Mouse (Mus musculus) cerebral cortex, adult 2 months (tissue): ENCODE measurements around the gene Xylt1.

Source experiments
- WGBS: fragments of 180-500 bp; shearing (Covaris S2); methylation state at CpG from one replicate; pipeline ENCODE4 v1.1.7; 2018; 5-methylcytosine and 5-hydroxymethylcytosine counted together

The Xylt1 gene

DNA sequence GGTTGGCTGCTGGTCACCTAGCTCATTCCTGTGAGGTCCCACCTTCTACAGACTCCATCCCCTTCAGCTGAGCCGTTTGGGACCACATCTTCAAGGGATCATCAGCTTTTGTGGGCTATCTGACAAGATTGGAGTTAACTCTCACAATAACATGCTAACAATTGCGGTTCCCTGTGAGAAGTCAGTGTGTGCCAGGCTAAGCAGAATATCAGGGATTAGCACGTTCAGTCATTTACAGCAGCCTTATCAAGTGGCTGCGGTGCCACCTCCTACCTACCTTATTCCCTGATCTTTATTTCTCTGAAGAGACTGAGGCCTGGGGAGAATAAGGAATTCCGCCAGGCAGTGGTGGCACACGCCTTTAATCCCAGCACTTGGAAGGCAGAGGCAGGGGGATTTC is 13.6 kb downstream of the Xylt1 start:
- WGBS = 78% methylated on average over 6 of the region's 6 CpGs

GRCm38 (mm10) chr7:117395511-117395910 is 14.7 kb downstream of the Xylt1 start:
- 64% methylated on average over 6 of the region's 6 CpGs for WGBS

- WGBS = 96% methylated on average over 6 of the region's 6 CpGs
These were observed 17.1 kb downstream of the Xylt1 start for GRCm38 (mm10) chr7:117397877-117398276.

DNA sequence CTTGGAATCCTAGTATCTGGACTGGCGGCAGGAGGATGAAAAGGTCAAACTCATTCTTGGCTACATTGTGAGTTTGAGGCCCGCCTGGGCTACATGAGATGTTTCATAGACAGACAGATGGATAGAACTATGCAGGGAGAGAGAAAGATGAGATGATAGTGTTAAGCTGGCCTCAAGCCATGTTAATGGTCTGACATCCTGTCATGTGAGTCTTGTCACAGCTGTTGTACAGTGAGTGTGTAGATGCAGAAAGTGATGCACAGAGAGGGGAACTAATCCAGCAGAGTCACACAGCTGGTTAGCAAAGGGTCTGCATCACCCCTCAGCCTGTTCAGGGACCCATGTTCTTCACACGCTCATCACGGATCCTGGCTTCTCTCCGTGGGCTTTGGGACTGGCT is 19.2 kb downstream of the Xylt1 start:
- 87% methylated on average over 5 of the region's 5 CpGs for WGBS

DNA sequence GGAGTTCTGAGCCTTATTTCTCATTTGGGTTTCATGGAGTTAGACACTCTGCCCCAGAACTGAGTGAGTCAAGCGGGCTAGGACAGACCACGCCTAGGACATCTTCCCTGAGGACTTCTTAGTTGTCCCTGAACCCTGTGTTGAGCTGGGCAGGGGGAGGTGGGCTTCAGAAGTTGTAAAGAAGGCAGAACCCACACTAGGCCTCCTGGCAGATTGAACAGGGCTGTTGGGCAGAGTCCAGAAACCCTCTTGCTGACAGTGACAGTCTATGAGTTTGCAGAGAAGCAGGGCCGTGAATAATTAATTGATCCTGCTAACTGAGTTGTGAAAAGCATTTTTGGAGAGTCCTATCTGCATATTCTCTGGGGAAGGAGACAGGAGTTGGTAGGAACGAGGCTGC is 20.8 kb downstream of the Xylt1 start:
- WGBS = 59% methylated on average over 4 of the region's 4 CpGs

DNA sequence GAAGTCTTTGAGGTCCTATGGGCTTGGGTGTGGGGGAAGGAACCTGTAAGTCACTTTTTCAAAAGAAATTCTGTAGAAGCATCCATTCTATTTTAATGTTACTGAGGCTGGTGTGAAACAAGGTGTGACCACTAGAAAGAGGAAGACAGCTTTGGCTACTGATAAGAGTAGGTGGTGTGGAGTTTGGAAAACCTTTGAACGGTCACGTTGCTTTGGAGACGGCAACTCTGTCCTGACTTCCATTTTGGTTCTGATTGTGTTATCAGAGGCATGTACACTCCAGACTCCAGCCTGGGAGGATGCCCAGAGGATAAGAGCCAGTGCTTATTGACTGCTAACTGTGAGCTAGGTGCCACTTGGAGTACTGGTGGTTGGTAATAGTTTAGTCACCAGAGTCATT is 25.6 kb downstream of the Xylt1 start:
- WGBS = 39% methylated on average over 3 of the region's 3 CpGs

DNA sequence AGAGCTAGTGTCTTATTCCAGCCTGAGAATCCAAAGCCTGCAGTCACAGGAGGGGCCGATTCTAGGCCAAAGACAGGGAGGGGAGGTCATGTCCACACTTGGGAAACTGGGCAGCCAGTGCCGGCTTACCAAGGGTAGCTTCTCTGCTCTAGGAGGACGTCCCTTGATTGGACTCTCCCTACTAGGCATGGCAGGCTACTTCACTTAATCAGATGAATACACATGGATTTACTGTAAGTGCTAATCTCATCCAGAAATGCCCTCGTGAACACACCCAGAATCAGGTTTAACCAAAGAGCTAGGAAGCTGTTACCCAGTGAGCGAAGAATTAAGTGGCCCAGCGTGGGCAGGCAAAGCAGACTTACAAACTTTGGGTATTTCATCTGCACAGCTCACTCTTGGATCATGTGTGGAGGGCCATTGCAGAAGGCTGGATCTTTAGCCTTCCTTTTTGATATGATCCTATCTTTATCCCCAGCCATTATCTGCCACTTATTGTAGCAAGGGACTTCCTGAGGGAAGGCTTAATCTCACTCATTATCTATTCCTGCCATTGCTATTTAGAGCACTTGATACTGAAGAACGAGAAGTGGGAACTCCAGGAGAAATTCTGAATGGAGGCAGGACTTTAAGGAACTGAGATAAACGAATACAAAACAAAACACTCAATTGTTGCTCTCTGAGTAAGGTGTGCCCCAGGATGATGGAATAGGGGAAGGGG is 28.6 kb downstream of the Xylt1 start:
- WGBS = 83% methylated on average over 8 of the region's 8 CpGs

DNA sequence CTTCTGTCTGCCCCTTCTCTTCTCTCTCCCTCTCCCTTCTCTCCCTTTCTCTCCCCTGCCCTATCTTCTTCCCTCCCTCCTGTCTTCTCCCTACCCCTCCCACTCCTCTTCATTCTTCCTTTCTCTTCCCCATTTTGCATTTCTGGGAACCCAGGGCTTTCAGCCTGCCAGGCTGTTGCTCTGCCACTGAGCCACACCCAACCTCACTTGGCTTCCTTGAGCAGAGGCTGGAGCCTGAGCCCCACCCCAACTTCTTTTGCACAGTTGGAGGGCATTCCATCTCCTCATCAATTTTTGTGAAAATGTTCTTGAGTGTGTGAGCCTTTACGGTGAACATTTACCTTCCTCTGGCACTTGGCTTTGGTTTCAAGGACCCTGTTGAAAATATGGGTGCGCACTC is 31.1 kb downstream of the Xylt1 start:
- WGBS = 49% methylated on average over 2 of the region's 2 CpGs

GRCm38 (mm10) chr7:117412405-117412804 is 31.6 kb downstream of the Xylt1 start:
- 35% methylated on average over 5 of the region's 5 CpGs for WGBS

GRCm38 (mm10) chr7:117414341-117415008 is 33.7 kb downstream of the Xylt1 start:
- 43% methylated on average over 12 of the region's 12 CpGs for WGBS

DNA sequence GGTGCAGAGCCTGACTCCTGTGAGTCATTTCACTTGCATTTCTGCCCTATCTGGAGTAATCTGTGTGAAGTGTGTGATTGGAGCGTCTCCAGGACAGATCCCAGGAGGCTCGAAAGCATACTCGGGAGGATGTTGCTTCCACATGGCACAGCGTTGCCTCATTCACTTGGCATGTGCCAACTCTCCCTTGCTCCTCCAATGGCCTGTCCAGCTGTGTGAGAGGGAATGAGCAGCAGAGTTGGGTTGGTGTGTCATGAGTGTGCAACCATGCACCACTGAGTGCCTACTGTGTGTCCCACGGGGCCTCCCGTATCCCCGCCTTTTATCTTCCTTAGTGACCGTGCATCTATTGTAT is 34.2 kb downstream of the Xylt1 start:
- WGBS = 68% methylated on average over 8 of the region's 8 CpGs

DNA sequence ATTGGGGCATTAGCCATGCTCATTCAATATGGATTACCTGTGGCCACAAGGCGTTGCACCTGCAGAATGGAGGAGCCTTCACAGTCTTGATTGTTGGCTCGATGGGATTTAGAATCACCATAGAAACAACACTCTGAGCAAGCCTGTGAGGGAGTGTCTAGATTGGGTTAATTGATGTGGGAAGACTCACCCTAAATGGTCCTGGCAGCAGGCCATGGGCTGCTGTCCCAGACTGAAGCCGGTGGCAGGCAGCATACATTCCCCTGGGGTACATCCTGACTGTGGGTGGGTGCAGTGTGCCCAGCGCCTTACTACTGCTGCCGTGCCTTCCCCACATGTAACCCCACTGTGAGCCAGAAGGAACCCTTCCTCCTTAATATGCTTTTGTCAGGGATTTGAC is 38.3 kb downstream of the Xylt1 start:
- 29% methylated on average over 5 of the region's 5 CpGs for WGBS

DNA sequence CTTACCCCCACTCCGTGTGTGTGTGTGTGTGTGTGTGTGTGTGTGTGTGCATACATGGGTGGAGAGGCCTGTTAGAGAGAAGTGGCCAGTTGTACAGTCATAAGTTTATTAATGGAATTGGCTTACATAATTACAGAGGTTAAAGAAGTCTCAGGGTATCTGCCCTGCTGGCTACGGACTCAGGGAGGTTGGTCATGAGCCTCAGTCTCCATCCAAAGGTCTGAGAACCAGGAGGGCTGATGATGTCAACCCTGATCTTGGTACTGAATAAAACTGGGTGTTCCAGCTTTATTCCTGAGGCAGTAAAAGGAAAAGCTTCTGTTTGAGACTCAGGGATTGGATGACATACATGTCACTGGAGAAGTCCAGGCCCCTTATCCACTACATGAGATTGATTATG is 39.1 kb downstream of the Xylt1 start:
- WGBS = 86% methylated on average over 2 of the region's 2 CpGs

DNA sequence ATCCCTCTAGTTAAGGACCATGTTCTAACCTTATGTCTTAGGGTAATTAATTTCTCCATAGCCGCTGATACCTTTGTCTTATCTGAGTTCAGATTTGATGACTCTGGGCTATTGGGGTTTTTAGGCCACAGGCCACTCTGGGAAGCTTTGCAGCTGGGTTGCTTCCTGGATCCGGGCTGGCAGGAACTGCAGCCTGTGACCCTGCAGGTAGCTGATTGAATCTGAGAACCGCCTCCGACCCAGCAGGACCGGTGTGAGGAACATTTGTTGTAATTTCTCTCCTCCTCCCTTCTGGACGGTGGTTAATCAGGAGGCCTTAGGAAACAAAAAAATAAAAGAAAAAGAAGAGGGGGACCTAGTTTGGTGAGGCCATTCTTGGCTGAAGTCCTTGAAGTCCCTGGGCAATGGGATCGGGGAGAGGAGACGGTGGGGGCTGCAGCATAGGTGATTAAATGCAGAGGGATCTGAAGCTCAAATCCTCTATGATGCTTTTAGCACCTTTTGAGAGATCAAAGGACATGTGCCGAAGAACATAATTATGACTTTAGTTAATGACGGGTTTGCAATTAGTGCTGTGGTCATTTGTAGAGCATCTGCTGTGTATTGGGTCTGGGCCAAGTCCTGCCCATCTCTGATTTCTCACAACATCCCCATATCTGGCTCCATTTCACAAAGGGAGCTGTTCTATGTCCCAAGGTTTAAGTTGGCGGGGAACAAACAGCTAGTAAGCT is 40.2 kb downstream of the Xylt1 start:
- WGBS = 63% methylated on average over 11 of the region's 11 CpGs

GRCm38 (mm10) chr7:117424841-117425240 is 44.1 kb downstream of the Xylt1 start:
- WGBS = 82% methylated on average over 4 of the region's 4 CpGs

DNA sequence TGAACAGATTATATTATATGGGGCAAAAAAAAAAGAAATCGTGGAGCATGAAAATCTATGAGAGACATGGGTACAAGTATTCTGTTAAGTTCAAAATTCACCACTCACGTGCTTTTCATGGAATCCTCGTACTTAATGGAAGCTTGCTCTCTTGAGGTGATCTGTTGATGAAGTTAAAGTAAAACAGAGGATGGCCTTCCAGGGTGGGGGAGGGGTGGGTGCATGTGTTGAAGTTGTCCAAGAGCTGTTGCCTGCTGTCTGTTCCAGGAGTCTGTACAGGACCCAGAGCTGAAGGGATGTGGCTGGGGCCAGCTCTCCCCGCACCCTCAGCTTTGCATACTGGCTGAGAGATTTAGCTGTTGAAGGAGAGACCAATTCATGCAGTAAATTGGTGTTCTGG is 45.6 kb downstream of the Xylt1 start:
- WGBS = 83% methylated on average over 4 of the region's 4 CpGs

- WGBS = 25% methylated on average over 8 of the region's 8 CpGs
These were observed 48.0 kb downstream of the Xylt1 start for GRCm38 (mm10) chr7:117428690-117429224.

GRCm38 (mm10) chr7:117429483-117429882 is 48.7 kb downstream of the Xylt1 start:
- 84% methylated on average over 5 of the region's 5 CpGs for WGBS

DNA sequence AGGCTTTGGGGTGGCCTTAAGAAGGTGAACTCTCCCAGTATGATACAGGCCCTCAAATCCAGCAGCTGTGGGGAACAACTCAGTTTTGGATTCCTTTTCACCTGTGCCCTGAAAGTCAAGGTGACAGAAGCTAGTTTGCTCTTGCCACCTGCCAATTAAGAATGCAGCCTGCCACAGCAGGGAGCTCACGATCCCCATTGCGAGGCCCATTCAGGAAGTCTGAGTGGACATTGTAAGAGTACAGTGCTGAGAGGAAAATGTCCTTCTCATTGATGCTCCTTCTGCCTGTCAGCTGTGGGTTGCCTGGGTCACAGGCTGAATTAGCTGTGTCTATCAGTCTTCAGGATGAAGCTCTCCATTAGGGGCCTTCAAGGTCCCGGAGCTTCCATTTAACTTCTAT is 49.1 kb downstream of the Xylt1 start:
- WGBS = 75% methylated on average over 3 of the region's 3 CpGs

DNA sequence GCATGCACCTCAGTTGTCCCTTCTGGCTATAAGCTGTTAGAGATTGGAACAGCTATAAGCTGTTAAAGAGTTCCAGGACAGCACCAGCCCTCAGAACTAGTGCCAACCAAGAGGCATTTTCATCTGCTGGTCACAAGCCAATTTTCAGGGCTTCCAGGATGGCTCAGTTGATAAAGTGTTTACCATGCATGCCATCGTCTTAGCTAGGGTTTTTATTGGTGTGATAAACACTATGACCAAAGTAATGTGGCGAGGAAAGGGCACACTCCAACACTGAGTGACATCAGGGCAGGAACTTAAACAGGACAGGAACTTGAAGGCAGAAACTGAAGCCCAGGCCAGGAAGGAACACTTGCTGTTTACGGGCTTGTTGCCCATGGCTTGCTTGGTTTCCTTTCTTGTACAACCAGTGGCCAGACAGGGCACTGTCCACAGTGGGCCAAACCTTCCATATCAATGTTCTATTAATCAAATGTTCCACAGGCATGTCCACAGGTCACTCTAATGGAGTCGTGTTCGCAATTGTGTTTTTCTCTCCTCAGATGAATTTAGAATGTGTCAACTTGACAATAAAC is 49.7 kb downstream of the Xylt1 start:
- 68% methylated on average over 5 of the region's 5 CpGs for WGBS

DNA sequence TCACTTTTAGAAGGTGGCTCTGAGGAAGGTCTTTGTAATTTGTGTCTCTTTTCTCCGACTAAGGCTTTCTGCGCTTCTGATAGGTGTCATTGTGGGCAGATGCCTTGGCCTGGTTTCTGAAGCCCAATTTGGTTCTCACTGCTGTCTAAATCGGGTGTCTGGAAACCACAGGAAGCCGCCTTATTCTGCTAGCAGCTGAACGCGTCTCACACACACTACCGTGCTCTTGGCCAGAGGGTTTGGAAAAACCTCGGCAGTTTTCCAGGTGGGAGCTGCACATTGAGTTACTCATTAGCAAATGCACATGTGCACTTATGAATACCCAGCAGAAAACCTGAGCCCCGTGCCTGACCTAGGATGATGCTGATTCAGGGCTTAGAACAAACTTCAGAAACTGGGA is 52.9 kb downstream of the Xylt1 start:
- 34% methylated on average over 9 of the region's 9 CpGs for WGBS

- WGBS = 89% methylated on average over 3 of the region's 3 CpGs
These were observed 54.3 kb downstream of the Xylt1 start for GRCm38 (mm10) chr7:117435091-117435490.
